In genomic region chr7:28375176-28375921, GRCm38 (mm10) we compare ENCODE assay signal across 8 mouse cellular contexts. TPM values are rescaled to one million over a fixed set of nuclear protein-coding genes. Genes with fewer than 3 reads are reported as not detected.
A peak's percentile ranks its signal among the peaks of the same experiment; 100 is the strongest.
DNase-seq lines count a peak whose midpoint lies in the region; ATAC-seq and TF ChIP-seq lines count a peak whose summit lies in the region.

No protein-coding gene starts in this region.

- peaks cover 9 to 17% of the 10 kb centered on the region in 2 experiments for H3K36me3 ChIP-seq in CH12.LX (replicated peaks in 1 of 2; ENCODE audit: control insufficient read depth in 1 of 2, insufficient read depth in 1 of 2, low read length in 1 of 2)
- H3K36me3 ChIP-seq in heart, embryonic 15.5 days = no peaks in the 10 kb centered on the region
- H3K36me3 ChIP-seq in neural tube, embryonic 13.5 days = no peaks in the 10 kb centered on the region
- no peaks in the 10 kb centered on the region for H3K36me3 ChIP-seq in testis, adult 2 months (ENCODE audit: control insufficient read depth, insufficient read depth, low read length)

- H3K9me3 ChIP-seq in CH12.LX (replicated peaks; ENCODE audit: low read length) = no peaks in the 10 kb centered on the region
- H3K9me3 ChIP-seq in heart, embryonic 15.5 days (replicated peaks) = no peaks in the 10 kb centered on the region
- no peaks in the 10 kb centered on the region for H3K9me3 ChIP-seq in neural tube, embryonic 13.5 days

- no peak for TF ChIP-seq EP300 in CH12.LX (IDR thresholded peaks at IDR 0.05; ENCODE audit: low read length)

- no peak for TF ChIP-seq RAD21 in CH12.LX (IDR thresholded peaks at IDR 0.05; ENCODE audit: low read depth, low read length)

- ATAC-seq in erythroid progenitor cell, adult 5-6 weeks (replicated peaks; ENCODE audit: low FRiP score, poor library complexity, severe bottlenecking) = peak; percentile 60
- peak; percentile 40 for ATAC-seq in heart, embryonic 15.5 days (replicated peaks; ENCODE audit: insufficient number of reproducible peaks, insufficient read depth, low FRiP score, low read depth)
- peak; percentile 25 for ATAC-seq in neural tube, embryonic 13.5 days (ENCODE audit: low read depth)

- dilution Hi-C loops in CH12.LX (cut with MboI; ENCODE audit: extremely low pct_ligation_motif_present, extremely low pct_unique_long_range_greater_than_20kb, low sequenced_read_pairs) = no loop called here

- peaks cover 9 to 57% of the 10 kb centered on the region in 2 experiments for H3K4me1 ChIP-seq in CH12.LX (ENCODE audit: control insufficient read depth in 1 of 2, insufficient read depth in 2 of 2)
- H3K4me1 ChIP-seq in heart, embryonic 15.5 days (replicated peaks) = peaks cover 50% of the 10 kb centered on the region
- H3K4me1 ChIP-seq in neural tube, embryonic 13.5 days (replicated peaks) = peaks cover 69% of the 10 kb centered on the region
- peaks cover 38% of the 10 kb centered on the region for H3K4me1 ChIP-seq in testis, adult 2 months (ENCODE audit: control insufficient read depth, insufficient read depth, low read length)

- peak overlapping the region; percentile 57 to 72 (median 59) for H3K4me3 ChIP-seq in CH12.LX (replicated peaks in 1 of 3; ENCODE audit: low read depth in 2 of 3, low read length in 2 of 3, poor library complexity in 1 of 3)
- peak overlapping the region; percentile 79 for H3K4me3 ChIP-seq in heart, embryonic 15.5 days
- H3K4me3 ChIP-seq in neural tube, embryonic 13.5 days = peak overlapping the region; percentile 54
- peak overlapping the region; percentile 86 for H3K4me3 ChIP-seq in testis, adult 2 months (ENCODE audit: control insufficient read depth, low read depth, low read length)

- peak overlapping the region; percentile 94 for H3K27ac ChIP-seq in CH12.LX (ENCODE audit: insufficient read depth, low read depth)
- H3K27ac ChIP-seq in heart, embryonic 15.5 days = peak overlapping the region; percentile 98
- H3K27ac ChIP-seq in neural tube, embryonic 13.5 days (replicated peaks) = peak overlapping the region; percentile 90
- H3K27ac ChIP-seq in testis, adult 2 months (ENCODE audit: control insufficient read depth, insufficient read depth, low read depth, low read length) = peak overlapping the region; percentile 93

- TF ChIP-seq CTCF in CH12.LX (conservative IDR thresholded peaks at IDR 0.05 in 1 of 2, IDR thresholded peaks at IDR 0.05 in 1 of 2; ENCODE audit: low read depth in 2 of 2, low read length in 2 of 2) = no peak
- TF ChIP-seq CTCF in testis, adult 2 months (IDR thresholded peaks at IDR 0.05; ENCODE audit: control insufficient read depth, insufficient read depth, insufficient replicate concordance, low read depth, low read length) = no peak

- H3K4me2 ChIP-seq in CH12.LX (ENCODE audit: insufficient read depth, low read depth, poor library complexity, severe bottlenecking) = peak overlapping the region; percentile 74
- H3K4me2 ChIP-seq in heart, embryonic 15.5 days = peak overlapping the region; percentile 84
- peak overlapping the region; percentile 74 for H3K4me2 ChIP-seq in neural tube, embryonic 13.5 days

- peak overlapping the region; percentile 87 for H3K9ac ChIP-seq in CH12.LX (ENCODE audit: insufficient read depth, low read depth)
- H3K9ac ChIP-seq in heart, embryonic 15.5 days = peak overlapping the region; percentile 65
- peak overlapping the region; percentile 70 for H3K9ac ChIP-seq in neural tube, embryonic 13.5 days

- peaks cover 27% of the 10 kb centered on the region for H3K79me2 ChIP-seq in CH12.LX (replicated peaks; ENCODE audit: control insufficient read depth, extremely low read depth, insufficient read depth, poor library complexity, severe bottlenecking)

- peak; percentile 94 for DNase-seq in CH12.LX (ENCODE audit: extremely low read depth)
- peak; percentile 65 for DNase-seq in brain, embryonic 18.5 days (ENCODE audit: low read depth, low spot score)
- DNase-seq in kidney, postnatal 14 days = peak; percentile 96
- peak; percentile 95 to 97 for DNase-seq in lung, adult 18-20 months

- peak; percentile 70 for TF ChIP-seq POLR2A in CH12.LX (IDR thresholded peaks at IDR 0.05; ENCODE audit: low read depth, low read length)
- peak; percentile 65 for TF ChIP-seq POLR2A in testis, adult 2 months (IDR thresholded peaks at IDR 0.05; ENCODE audit: control insufficient read depth, low read depth, low read length)

- in situ Hi-C loops in CH12.LX (cut with MboI; ENCODE audit: low pct_ligation_motif_present, low pct_unique_long_range_greater_than_20kb, low sequenced_read_pairs) = no loop called here

- H3K27me3 ChIP-seq in CH12.LX (replicated peaks) = no peaks in the 10 kb centered on the region
- H3K27me3 ChIP-seq in heart, embryonic 15.5 days = no peaks in the 10 kb centered on the region
- H3K27me3 ChIP-seq in neural tube, embryonic 13.5 days = peaks cover under 1% of the 10 kb centered on the region; the same call in 1 of the 2 replicates
- H3K27me3 ChIP-seq in testis, adult 2 months (ENCODE audit: control insufficient read depth, insufficient read depth, low read length) = no peaks in the 10 kb centered on the region

- 1% methylated on average over 34 of the region's 36 CpGs for WGBS in heart, embryonic 15.5 days
- WGBS in neural tube, embryonic 13.5 days = 1% methylated on average over 36 of the region's 36 CpGs

TF ChIP-seq in CH12.LX, 34 proteins besides CTCF, POLR2A, EP300 and RAD21 (continues in another document):
- TF ChIP-seq NRF1 (IDR thresholded peaks at IDR 0.05; ENCODE audit: low read depth, low read length) (no peak), ZNF384 (IDR thresholded peaks at IDR 0.05; ENCODE audit: low read depth, low read length) (no peak), MYC (IDR thresholded peaks at IDR 0.05; ENCODE audit: low read depth, low read length) (no peak), ETS1 (conservative IDR thresholded peaks at IDR 0.05; ENCODE audit: low read depth, low read length) (no peak), BHLHE40 (IDR thresholded peaks at IDR 0.05; ENCODE audit: low read depth, low read length) (no peak), TCF12 (IDR thresholded peaks at IDR 0.05; ENCODE audit: low read depth, low read length) (peak; percentile 31; the same call in 1 of the 2 replicates), USF2 (conservative IDR thresholded peaks at IDR 0.05; ENCODE audit: low read depth, low read length) (no peak), NELFE (IDR thresholded peaks at IDR 0.05; ENCODE audit: low read depth, low read length) (peak; percentile 67), JUN (IDR thresholded peaks at IDR 0.05; ENCODE audit: insufficient read depth, low read depth, low read length) (no peak)

RNA-seq across cellular contexts. Expression of gene Plekhg2, which starts 3.0 kb away (rescaled TPM):
- total RNA-seq in CH12.LX (2012; rRNA removed) (3.3 and 4.7 TPM in 2 replicates), CH12.LX (2014; rRNA removed) (0.39 and 0.43 TPM in 2 replicates)
- 5.2 and 5.5 TPM in 2 replicates for polyA plus RNA-seq in CH12.LX (2012; ENCODE audit: insufficient read length, low read depth)
- total RNA-seq in erythroid progenitor cell, adult 5-6 weeks (2015; ENCODE audit: low replicate concordance) = 2.1 and 5.8 TPM in 2 replicates
- 1.0 and 3.1 TPM in 2 replicates for total RNA-seq in erythroid progenitor cell, adult 5-6 weeks (2017; ENCODE audit: low replicate concordance)
- 34.3 and 46.7 TPM in 2 replicates for polyA plus RNA-seq in heart, embryonic 15.5 days (2015; fragmentation: Nextera tagmentation; extraction: Ambion mirVana)
- polyA plus RNA-seq in neural tube, embryonic 13.5 days (2015; fragmentation: Nextera tagmentation; extraction: Ambion mirVana) = 33.8 and 35.8 TPM in 2 replicates
- polyA plus RNA-seq in testis, adult 2 months (2012; rRNA removed) = 14.7 and 20.1 TPM in 2 replicates

RNA-seq across cellular contexts. Expression of gene Zfp36, which starts 4.7 kb away (rescaled TPM):
- total RNA-seq in CH12.LX (2012; rRNA removed) (2.8 and 3.5 TPM in 2 replicates), CH12.LX (2014; rRNA removed) (1.1 and 1.9 TPM in 2 replicates)
- polyA plus RNA-seq in CH12.LX (2012; ENCODE audit: insufficient read length, low read depth) = 8.9 and 9.9 TPM in 2 replicates
- total RNA-seq in erythroid progenitor cell, adult 5-6 weeks (2015; ENCODE audit: low replicate concordance) = 39.8 and 50.5 TPM in 2 replicates
- total RNA-seq in erythroid progenitor cell, adult 5-6 weeks (2017; ENCODE audit: low replicate concordance) = 3.9 and 6.4 TPM in 2 replicates
- polyA plus RNA-seq in heart, embryonic 15.5 days (2015; fragmentation: Nextera tagmentation; extraction: Ambion mirVana) = 13.6 and 14.7 TPM in 2 replicates
- 4.9 and 6.5 TPM in 2 replicates for polyA plus RNA-seq in neural tube, embryonic 13.5 days (2015; fragmentation: Nextera tagmentation; extraction: Ambion mirVana)
- polyA plus RNA-seq in testis, adult 2 months (2012; rRNA removed) = 3.8 and 4.9 TPM in 2 replicates

RNA-seq across cellular contexts. Expression of gene Med29, which starts 17.2 kb away (rescaled TPM):
- total RNA-seq in CH12.LX (2012; rRNA removed) = 23.5 and 27.8 TPM in 2 replicates
- 19.4 and 19.8 TPM in 2 replicates for total RNA-seq in CH12.LX (2014; rRNA removed)
- polyA plus RNA-seq in CH12.LX (2012; ENCODE audit: insufficient read length, low read depth) = 25.4 and 26.9 TPM in 2 replicates
- 0.84 and 13.0 TPM in 2 replicates for total RNA-seq in erythroid progenitor cell, adult 5-6 weeks (2015; ENCODE audit: low replicate concordance)
- 2.6 and 4.4 TPM in 2 replicates for total RNA-seq in erythroid progenitor cell, adult 5-6 weeks (2017; ENCODE audit: low replicate concordance)
- 42.0 and 45.7 TPM in 2 replicates for polyA plus RNA-seq in heart, embryonic 15.5 days (2015; fragmentation: Nextera tagmentation; extraction: Ambion mirVana)
- 35.7 and 45.4 TPM in 2 replicates for polyA plus RNA-seq in neural tube, embryonic 13.5 days (2015; fragmentation: Nextera tagmentation; extraction: Ambion mirVana)
- 129 and 135 TPM in 2 replicates for polyA plus RNA-seq in testis, adult 2 months (2012; rRNA removed)

RNA-seq across cellular contexts. Expression of gene Paf1, which starts 17.4 kb away (rescaled TPM):
- total RNA-seq in CH12.LX (2012; rRNA removed) (45.9 and 71.0 TPM in 2 replicates), CH12.LX (2014; rRNA removed) (42.2 and 57.8 TPM in 2 replicates)
- polyA plus RNA-seq in CH12.LX (2012; ENCODE audit: insufficient read length, low read depth) = 105 and 151 TPM in 2 replicates
- total RNA-seq in erythroid progenitor cell, adult 5-6 weeks (2015; ENCODE audit: low replicate concordance) = 21.4 and 56.6 TPM in 2 replicates
- total RNA-seq in erythroid progenitor cell, adult 5-6 weeks (2017; ENCODE audit: low replicate concordance) = 32.5 and 42.5 TPM in 2 replicates
- 66.8 and 73.0 TPM in 2 replicates for polyA plus RNA-seq in heart, embryonic 15.5 days (2015; fragmentation: Nextera tagmentation; extraction: Ambion mirVana)
- 99.8 and 103 TPM in 2 replicates for polyA plus RNA-seq in neural tube, embryonic 13.5 days (2015; fragmentation: Nextera tagmentation; extraction: Ambion mirVana)
- 84.1 and 97.0 TPM in 2 replicates for polyA plus RNA-seq in testis, adult 2 months (2012; rRNA removed)

RNA-seq across cellular contexts. Expression of gene Rps16, which starts 24.9 kb away (rescaled TPM):
- total RNA-seq in CH12.LX (2012; rRNA removed) (1,915 and 2,040 TPM in 2 replicates), CH12.LX (2014; rRNA removed) (42.7 and 66.7 TPM in 2 replicates)
- polyA plus RNA-seq in CH12.LX (2012; ENCODE audit: insufficient read length, low read depth) = 1,205 and 1,254 TPM in 2 replicates
- total RNA-seq in erythroid progenitor cell, adult 5-6 weeks (2015; ENCODE audit: low replicate concordance) = 892 and 1,114 TPM in 2 replicates
- total RNA-seq in erythroid progenitor cell, adult 5-6 weeks (2017; ENCODE audit: low replicate concordance) = 132 and 239 TPM in 2 replicates
- polyA plus RNA-seq in heart, embryonic 15.5 days (2015; fragmentation: Nextera tagmentation; extraction: Ambion mirVana) = 534 and 573 TPM in 2 replicates
- polyA plus RNA-seq in neural tube, embryonic 13.5 days (2015; fragmentation: Nextera tagmentation; extraction: Ambion mirVana) = 533 and 537 TPM in 2 replicates
- polyA plus RNA-seq in testis, adult 2 months (2012; rRNA removed) = 227 and 277 TPM in 2 replicates

Comparison
In these comparisons a context has a peak if more than half of its experiments do, and no peak if none do; other contexts are left out.
1. Peak in every context shown above with its lines: DNase-seq, ATAC-seq, H3K4me3 ChIP-seq and H3K27ac ChIP-seq.